Mouse (Mus musculus): ENCODE measurements at regions not wholly inside any gene's neighbourhood (a gene's known extent, or its start where the extent isn't known, plus 50 kb on each side); places are given as distances from the start of the nearest gene placed in this dataset.

DNA sequence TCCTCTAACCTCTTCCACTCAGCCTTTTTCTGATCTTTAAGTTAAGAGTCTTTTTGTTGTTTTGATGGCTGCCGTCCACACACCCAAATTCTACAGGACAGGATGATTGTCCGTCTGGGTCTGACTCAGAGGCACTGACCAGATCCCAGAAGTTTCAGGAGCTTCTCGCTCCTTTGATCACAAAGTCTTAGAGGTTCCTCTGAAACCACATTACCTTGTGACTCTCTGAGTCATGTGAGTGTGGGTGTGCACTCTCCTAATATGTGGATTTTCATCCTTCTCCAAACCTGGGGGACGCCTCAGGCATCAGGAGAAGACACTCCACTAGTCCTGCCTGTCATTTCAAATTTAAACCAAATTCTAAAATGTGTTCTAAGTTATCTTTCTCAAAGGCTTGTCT is 52.0 kb upstream of the Aldh1a3 start:
- no peak for TF ChIP-seq CTCF (IDR thresholded peaks at IDR 0.05; ENCODE audit: borderline replicate concordance, insufficient read depth, low read depth, low read length)
- no peak for TF ChIP-seq POLR2A (IDR thresholded peaks at IDR 0.05; ENCODE audit: borderline replicate concordance, insufficient read depth, low read length)

All from cerebellum, adult 2 months (tissue).